ENCODE assay signal across 8 mouse cellular contexts in genomic region chr1:72141893-72142480, GRCm38 (mm10).
DNase-seq lines count a peak whose midpoint lies in the region; ATAC-seq and TF ChIP-seq lines count a peak whose summit lies in the region.

No protein-coding gene starts in this region.

- H3K27ac ChIP-seq in cerebellum, adult 2 months (ENCODE audit: insufficient read depth, low read length): no peak overlapping the region
- H3K27ac ChIP-seq in forebrain, postnatal 0 days (ENCODE audit: low read depth, low read length): no peak overlapping the region
- H3K27ac ChIP-seq in intestine, postnatal 0 days (ENCODE audit: low read depth, low read length): no peak overlapping the region
- H3K27ac ChIP-seq in limb, embryonic 15.5 days: no peak overlapping the region
- H3K27ac ChIP-seq in midbrain, postnatal 0 days (ENCODE audit: low read depth, low read length): no peak overlapping the region

- TF ChIP-seq CTCF in E14TG2a.4 (conservative IDR thresholded peaks at IDR 0.05; ENCODE audit: low read length): peak; percentile 96
- peak; percentile 90 for TF ChIP-seq CTCF in cerebellum, adult 2 months (IDR thresholded peaks at IDR 0.05; ENCODE audit: borderline replicate concordance, insufficient read depth, low read depth, low read length)
- peak; percentile 94 for TF ChIP-seq CTCF in forebrain, postnatal 0 days (IDR thresholded peaks at IDR 0.05; ENCODE audit: low read depth)
- TF ChIP-seq CTCF in intestine, postnatal 0 days (IDR thresholded peaks at IDR 0.05; ENCODE audit: low read depth): peak; percentile 94
- TF ChIP-seq CTCF in midbrain, postnatal 0 days (IDR thresholded peaks at IDR 0.05): peak; percentile 95

- peaks cover 3% of the 10 kb centered on the region; the same call in 1 of the 2 replicates for H3K4me1 ChIP-seq in E14TG2a.4 (replicated peaks; ENCODE audit: low read depth, low read length)
- H3K4me1 ChIP-seq in cerebellum, adult 2 months (ENCODE audit: control insufficient read depth, insufficient read depth, low read length): no peaks in the 10 kb centered on the region
- H3K4me1 ChIP-seq in forebrain, postnatal 0 days (ENCODE audit: insufficient read depth): no peaks in the 10 kb centered on the region
- H3K4me1 ChIP-seq in intestine, postnatal 0 days (replicated peaks; ENCODE audit: control insufficient read depth, insufficient read depth, low read length): no peaks in the 10 kb centered on the region
- peaks cover 3% of the 10 kb centered on the region; the same call in 1 of the 2 replicates for H3K4me1 ChIP-seq in limb, embryonic 15.5 days
- H3K4me1 ChIP-seq in midbrain, postnatal 0 days (ENCODE audit: insufficient read depth, low read length): no peaks in the 10 kb centered on the region

- H3K9me3 ChIP-seq in E14TG2a.4 (ENCODE audit: low read length): no peaks in the 10 kb centered on the region
- no peaks in the 10 kb centered on the region for H3K9me3 ChIP-seq in forebrain, postnatal 0 days (ENCODE audit: low read length)
- no peaks in the 10 kb centered on the region for H3K9me3 ChIP-seq in intestine, postnatal 0 days (ENCODE audit: control insufficient read depth)
- no peaks in the 10 kb centered on the region for H3K9me3 ChIP-seq in limb, embryonic 15.5 days
- H3K9me3 ChIP-seq in midbrain, postnatal 0 days (ENCODE audit: low read length): no peaks in the 10 kb centered on the region

- peak; percentile 86 for ATAC-seq in forebrain, postnatal 0 days
- no peak for ATAC-seq in intestine, postnatal 0 days
- ATAC-seq in limb, embryonic 15.5 days (ENCODE audit: insufficient number of reproducible peaks, low FRiP score, low TSS enrichment, low read depth): no peak
- ATAC-seq in midbrain, postnatal 0 days (ENCODE audit: low FRiP score): peak; percentile 72; the same call in 1 of the 2 replicates

- WGBS in cerebellum, adult 2 months: 7% methylated on average over 11 of the region's 11 CpGs
- WGBS in forebrain, postnatal 0 days: 4% methylated on average over 11 of the region's 11 CpGs
- 6% methylated on average over 11 of the region's 11 CpGs for whole genome bisulfite sequencing in intestine, postnatal 0 days
- WGBS in limb, embryonic 15.5 days: 4% methylated on average over 11 of the region's 11 CpGs
- WGBS in midbrain, postnatal 0 days: 4% methylated on average over 11 of the region's 11 CpGs

- peak overlapping the region; percentile 41; the same call in 1 of the 2 replicates for H3K9ac ChIP-seq in forebrain, postnatal 0 days
- H3K9ac ChIP-seq in intestine, postnatal 0 days (ENCODE audit: low read depth, low read length): no peak overlapping the region
- H3K9ac ChIP-seq in limb, embryonic 15.5 days: no peak overlapping the region
- H3K9ac ChIP-seq in midbrain, postnatal 0 days (replicated peaks; ENCODE audit: low read length, poor library complexity, severe bottlenecking): 0 out of 2 replicates have a peak overlapping the region, but pooled peaks have one; percentile 46

- H3K27me3 ChIP-seq in E14TG2a.4 (ENCODE audit: insufficient read depth, low read length): no peaks in the 10 kb centered on the region
- no peaks in the 10 kb centered on the region; the same call in 1 of the 2 replicates for H3K27me3 ChIP-seq in cerebellum, adult 2 months (ENCODE audit: control insufficient read depth, insufficient read depth, low read length)
- H3K27me3 ChIP-seq in forebrain, postnatal 0 days (ENCODE audit: insufficient read depth, low read length): no peaks in the 10 kb centered on the region
- no peaks in the 10 kb centered on the region for H3K27me3 ChIP-seq in intestine, postnatal 0 days (replicated peaks; ENCODE audit: control insufficient read depth, insufficient read depth, low read length)
- H3K27me3 ChIP-seq in limb, embryonic 15.5 days: no peaks in the 10 kb centered on the region
- H3K27me3 ChIP-seq in midbrain, postnatal 0 days (ENCODE audit: insufficient read depth, low read length): no peaks in the 10 kb centered on the region

- DNase-seq in 3134 (ENCODE audit: extremely low read depth, insufficient read length, low spot score): peak; percentile 53
- peak; percentile 25 to 26 for DNase-seq in cerebellum, adult 2 months
- peak; percentile 93 for DNase-seq in forebrain, postnatal 0 days
- peak; percentile 87 for DNase-seq in midbrain, postnatal 0 days (ENCODE audit: low spot score)
- DNase-seq in thymus, postnatal 0 days (ENCODE audit: low spot score): peak; percentile 69

- H3K4me3 ChIP-seq in E14TG2a.4 (replicated peaks; ENCODE audit: low read length): no peak overlapping the region
- no peak overlapping the region for H3K4me3 ChIP-seq in cerebellum, adult 2 months (replicated peaks; ENCODE audit: insufficient read depth, low read depth, low read length)
- peak overlapping the region; percentile 22 for H3K4me3 ChIP-seq in forebrain, postnatal 0 days (ENCODE audit: low read depth, low read length)
- no peak overlapping the region for H3K4me3 ChIP-seq in intestine, postnatal 0 days (ENCODE audit: low read depth, low read length)
- H3K4me3 ChIP-seq in limb, embryonic 15.5 days: peak overlapping the region; percentile 26
- peak overlapping the region; percentile 29; the same call in 1 of the 2 replicates for H3K4me3 ChIP-seq in midbrain, postnatal 0 days (ENCODE audit: low read depth, low read length)

- peak overlapping the region; percentile 44 for H3K4me2 ChIP-seq in forebrain, postnatal 0 days (ENCODE audit: low read depth)
- H3K4me2 ChIP-seq in intestine, postnatal 0 days (replicated peaks; ENCODE audit: low read depth): peak overlapping the region; percentile 28
- peak overlapping the region; percentile 45 for H3K4me2 ChIP-seq in limb, embryonic 15.5 days
- H3K4me2 ChIP-seq in midbrain, postnatal 0 days (ENCODE audit: low read depth, low read length, poor library complexity, severe bottlenecking): peak overlapping the region; percentile 54

- no peaks in the 10 kb centered on the region for H3K36me3 ChIP-seq in E14TG2a.4 (ENCODE audit: insufficient read depth, low read length)
- no peaks in the 10 kb centered on the region for H3K36me3 ChIP-seq in forebrain, postnatal 0 days (ENCODE audit: insufficient read depth)
- H3K36me3 ChIP-seq in intestine, postnatal 0 days (ENCODE audit: control insufficient read depth, insufficient read depth): no peaks in the 10 kb centered on the region
- no peaks in the 10 kb centered on the region for H3K36me3 ChIP-seq in limb, embryonic 15.5 days
- no peaks in the 10 kb centered on the region for H3K36me3 ChIP-seq in midbrain, postnatal 0 days (ENCODE audit: insufficient read depth, low read length)

- no peak for TF ChIP-seq POLR2A in cerebellum, adult 2 months (IDR thresholded peaks at IDR 0.05; ENCODE audit: borderline replicate concordance, insufficient read depth, low read length)

Comparison
In these comparisons a context has a peak if more than half of its experiments do, and no peak if none do; other contexts are left out.
1. DNase-seq: peak in every context shown above with its lines; median percentile 93 in forebrain, postnatal 0 days; 87 in midbrain, postnatal 0 days; 69 in thymus, postnatal 0 days; 53 in 3134; 26 in cerebellum, adult 2 months.
2. H3K4me3 ChIP-seq: peak in forebrain, postnatal 0 days (single experiment), limb, embryonic 15.5 days (single experiment) and midbrain, postnatal 0 days (single experiment); none in E14TG2a.4 (single experiment), cerebellum, adult 2 months (single experiment) and intestine, postnatal 0 days (single experiment).
3. ATAC-seq: peak in forebrain, postnatal 0 days (single experiment) and midbrain, postnatal 0 days (single experiment); none in intestine, postnatal 0 days (single experiment) and limb, embryonic 15.5 days (single experiment).
4. H3K9ac ChIP-seq: peak in forebrain, postnatal 0 days (single experiment) and midbrain, postnatal 0 days (single experiment); none in intestine, postnatal 0 days (single experiment) and limb, embryonic 15.5 days (single experiment).
5. Peak in every context shown above with its lines, with median percentiles within 50 percentile points of each other: CTCF ChIP-seq and H3K4me2 ChIP-seq.